Mouse (Mus musculus): ENCODE measurements at regions not wholly inside any gene's neighbourhood (a gene's known extent, or its start where the extent isn't known, plus 50 kb on each side); places are given as distances from the start of the nearest gene placed in this dataset.

DNA sequence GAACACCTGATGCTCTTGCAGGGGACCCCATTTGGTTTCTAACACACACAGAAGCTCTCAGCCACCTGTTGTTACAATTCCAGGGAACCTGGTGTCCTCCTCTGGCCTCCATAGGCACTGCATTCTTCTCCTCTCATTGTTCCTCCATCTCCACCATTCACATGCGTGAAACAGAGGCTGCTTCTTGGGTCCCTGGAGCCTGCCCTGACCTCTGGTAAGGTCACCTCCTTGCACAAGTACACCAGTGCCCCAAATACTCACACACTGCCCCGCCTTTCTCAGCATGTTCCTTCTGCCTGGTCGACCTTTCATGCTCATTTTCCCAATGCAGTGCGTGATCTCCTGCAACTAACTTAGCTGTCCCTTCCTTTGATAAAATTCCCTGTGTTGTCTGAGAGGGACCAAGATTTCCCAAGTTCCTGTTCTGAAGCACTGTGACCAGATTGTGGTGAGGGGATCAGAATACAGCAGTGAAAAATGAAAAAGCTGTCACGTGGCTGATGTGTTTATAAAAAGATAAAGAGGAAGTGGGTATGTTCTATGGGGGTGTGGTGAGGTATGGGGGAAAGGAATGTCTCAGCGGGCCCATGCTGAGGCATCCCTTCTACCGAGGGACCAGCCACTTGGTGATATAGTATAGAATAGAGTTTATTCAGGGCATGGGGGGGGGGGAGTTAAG lies 61.0 kb upstream of the Kl start:
- TF ChIP-seq EP300 (optimal IDR thresholded peaks at IDR 0.05) (no peak), CTCF (IDR thresholded peaks at IDR 0.05; ENCODE audit: low read depth) (no peak)
